Mouse (Mus musculus) yolk sac, embryonic 10.5 days (tissue): ENCODE data around the gene Sos2.

Experiments
- DNase-seq: peaks from one replicate; pipeline ENCODE4 v3.0.0-alpha.2; 2017; ENCODE audit warnings: low spot score

The Sos2 gene

DNA sequence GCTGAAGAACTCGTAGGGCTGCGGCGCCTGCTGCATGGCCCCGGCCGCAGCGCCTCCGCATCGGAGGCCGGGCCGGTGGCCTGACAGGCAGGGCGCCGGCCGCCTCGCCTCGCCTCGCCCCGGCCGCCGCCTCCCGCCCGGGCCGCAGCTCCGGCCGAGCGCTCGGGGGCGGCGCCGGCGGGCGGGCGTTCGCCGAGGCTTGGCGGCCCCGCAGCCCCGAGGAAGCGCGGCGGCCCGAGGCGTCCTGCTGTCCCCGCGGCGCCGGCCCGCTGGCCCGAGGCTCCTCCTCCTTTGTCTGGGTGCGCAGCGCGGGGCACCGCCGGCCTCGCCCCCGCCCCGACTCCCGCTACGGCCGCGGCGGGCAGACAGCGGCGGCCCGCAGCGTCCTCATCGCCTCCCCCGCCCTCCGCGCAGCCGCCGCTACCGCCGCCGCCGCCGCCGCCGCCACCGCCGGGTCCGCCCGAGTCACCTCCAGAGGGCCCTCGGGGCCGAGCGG lies at the start of gene Sos2:
Gene Sos2 (minus strand): TSS at position 287 of the 496 bp plus-strand sequence.
- DNase-seq = no peak

DNA sequence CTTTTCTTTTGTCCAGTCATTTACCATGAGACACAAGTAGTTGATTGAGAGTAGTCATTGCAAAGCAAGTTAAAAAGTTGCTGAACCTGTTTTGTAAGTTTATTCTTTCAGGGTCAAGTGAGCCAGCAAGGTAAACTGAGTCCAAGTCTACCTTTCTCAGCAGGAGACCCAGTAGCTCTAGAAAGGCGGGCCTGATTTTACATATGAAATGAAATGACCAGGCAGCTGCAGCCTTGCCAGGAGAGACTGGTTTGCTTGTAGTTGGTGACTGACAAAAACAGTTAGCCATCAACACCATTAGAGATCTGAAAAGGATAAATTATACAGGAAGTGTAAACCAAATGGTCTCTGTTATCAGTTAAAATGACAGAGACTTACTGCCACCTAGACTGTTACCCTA lies 48.7 kb upstream of the Sos2 start:
- no peak for DNase-seq

DNA sequence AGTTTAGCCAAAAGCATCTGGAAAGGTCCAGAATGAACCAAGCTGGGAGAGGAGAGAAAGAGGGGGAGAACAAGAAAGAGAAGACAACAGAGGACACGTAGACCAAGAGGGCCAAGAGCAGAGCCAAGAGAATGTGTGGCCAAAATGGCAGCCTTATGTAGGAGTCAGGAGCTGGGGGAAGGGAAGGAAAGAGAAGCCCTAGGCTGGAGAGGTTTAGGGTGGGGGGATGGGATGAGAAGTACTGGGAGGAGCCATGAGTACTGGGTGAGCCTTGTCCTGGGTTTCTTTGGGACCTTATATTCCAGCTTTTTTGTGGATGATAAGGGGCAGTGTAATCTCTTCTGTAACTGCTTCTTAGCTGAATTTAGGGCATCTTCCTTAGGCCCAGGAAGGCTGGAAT lies 47.6 kb upstream of the Sos2 start:
- DNase-seq = no peak

DNA sequence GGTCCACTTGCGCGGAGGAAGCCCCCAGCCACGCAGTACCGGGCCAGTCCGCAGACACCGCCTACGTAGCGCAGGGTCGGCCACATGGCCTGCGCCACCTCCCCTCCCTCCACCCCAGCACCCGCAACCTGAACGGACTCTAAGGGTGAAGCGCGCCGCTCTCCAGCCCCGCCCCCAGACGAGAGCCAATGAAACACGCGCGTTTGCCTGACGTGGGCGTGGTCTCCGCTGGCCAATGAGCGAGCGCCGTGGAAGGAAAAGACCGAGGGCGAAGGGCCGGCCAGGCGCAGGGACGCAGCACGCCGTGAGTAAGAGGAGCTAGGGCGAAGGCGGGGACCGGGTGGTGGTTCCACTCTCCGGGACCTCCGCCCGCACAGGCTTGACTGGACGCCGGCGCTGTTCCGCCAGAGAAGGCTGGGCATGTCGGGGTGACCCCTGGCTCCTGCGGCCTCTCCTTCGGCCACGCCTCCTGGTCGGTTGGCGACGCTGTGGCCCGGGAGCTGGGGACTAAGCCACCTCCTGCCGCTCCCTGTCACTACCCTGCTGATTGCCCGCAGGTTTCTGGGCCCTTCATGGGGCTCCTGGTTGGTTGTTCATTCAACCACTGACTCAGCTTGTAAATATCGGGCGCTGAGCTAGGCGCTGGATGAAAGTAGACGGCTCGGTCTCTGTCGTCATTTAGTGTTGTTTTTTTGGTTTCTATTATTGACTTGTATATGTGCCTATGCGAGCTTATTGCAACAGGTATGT lies 43.2 kb upstream of the Sos2 start, which contains the start of the genes L2hgdh and Atp5s:
Gene L2hgdh (minus strand): TSS at position 163 of the 750 bp plus-strand sequence.
Gene Atp5s (plus strand): TSS at position 240 of the 750 bp plus-strand sequence.
- DNase-seq = peak; percentile 98

DNA sequence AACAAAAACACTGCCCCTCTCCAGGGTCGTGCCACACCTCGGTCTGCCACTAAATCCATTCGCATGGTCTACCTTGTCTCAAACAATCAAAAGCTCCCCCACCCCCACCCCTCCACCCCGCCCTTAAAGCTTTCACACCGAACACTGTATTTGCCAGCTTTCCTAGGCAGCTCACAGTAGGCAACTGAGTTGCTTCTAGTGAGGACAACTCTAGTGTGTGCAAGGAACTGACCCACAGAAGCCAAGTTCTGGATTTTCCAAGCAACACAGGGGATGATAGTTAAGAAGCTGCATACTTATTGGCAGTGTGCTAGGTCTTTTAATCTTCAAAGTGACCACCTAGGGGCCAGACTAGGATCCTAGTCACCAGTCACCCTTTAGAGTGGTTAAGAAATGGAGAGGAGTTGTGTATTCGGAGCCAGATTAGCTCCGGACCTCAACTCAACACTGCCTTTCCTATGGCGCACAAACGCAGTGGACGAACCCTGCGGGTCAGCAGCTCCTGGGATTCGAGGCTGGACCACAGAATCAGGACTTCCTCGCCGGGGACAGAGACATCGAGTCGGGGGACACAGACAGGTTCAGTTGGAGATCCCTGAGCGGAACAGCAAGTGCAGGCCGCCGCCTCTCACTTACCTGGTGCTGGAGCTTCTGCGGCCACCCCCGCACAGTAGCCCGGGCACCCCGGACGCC lies 42.5 kb upstream of the Sos2 start:
- no peak for DNase-seq

DNA sequence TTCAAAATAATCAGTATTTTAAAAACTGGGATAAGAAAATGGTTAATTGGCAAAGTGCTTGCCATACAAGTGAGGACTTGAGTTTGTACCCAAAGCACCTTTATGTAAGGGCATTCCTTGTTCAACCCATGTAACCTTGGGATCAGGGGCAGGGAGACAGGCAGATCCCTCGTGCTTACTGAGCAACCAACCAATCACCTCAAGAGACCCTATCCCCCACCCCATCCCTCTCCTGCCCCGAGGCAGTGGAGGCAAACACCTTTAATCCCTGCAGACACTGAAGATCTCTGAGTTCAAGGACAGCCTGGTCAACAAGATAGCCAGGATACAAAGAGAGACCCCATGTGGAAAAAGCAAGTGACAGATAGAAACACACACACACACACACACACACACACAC lies 41.7 kb upstream of the Sos2 start:
- no peak for DNase-seq

DNA sequence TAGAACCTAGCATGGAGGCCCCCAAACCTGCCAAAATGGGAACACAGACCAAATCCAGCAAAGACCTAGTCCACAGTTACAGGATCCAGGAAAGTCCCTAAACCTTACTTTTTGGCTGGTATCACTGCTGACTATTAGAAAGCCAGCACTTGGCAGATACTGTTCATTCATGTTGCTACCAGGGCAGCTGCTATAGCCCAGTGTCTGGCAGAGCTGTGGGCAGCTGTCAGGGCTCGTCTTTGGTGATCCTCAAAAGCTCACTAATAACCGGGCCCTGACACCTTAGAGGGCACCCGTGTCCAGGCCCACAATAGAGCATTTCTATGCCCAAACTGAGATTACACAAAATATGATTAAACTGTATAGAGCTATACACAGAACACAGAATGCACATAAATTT lies 41.2 kb upstream of the Sos2 start:
- no peak for DNase-seq

DNA sequence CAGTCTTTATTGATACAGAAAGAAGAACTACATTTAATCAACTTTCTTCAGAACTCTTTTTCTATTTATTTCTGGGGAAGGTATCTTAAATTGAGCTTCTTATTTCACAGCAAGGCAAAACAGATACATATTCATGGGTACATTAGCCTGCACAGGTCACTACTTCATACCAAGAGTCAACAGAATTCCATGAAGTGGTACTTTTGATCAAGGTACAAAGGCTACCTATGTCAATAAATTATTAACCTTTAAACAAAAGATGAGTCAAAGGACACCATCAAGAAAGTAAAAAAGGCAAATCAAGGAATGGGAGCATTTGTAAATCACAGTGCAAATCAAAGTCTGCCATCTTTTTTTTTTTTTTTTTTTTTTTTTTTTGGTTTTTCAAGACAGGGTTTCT lies 32.0 kb upstream of the Sos2 start:
- DNase-seq = no peak

DNA sequence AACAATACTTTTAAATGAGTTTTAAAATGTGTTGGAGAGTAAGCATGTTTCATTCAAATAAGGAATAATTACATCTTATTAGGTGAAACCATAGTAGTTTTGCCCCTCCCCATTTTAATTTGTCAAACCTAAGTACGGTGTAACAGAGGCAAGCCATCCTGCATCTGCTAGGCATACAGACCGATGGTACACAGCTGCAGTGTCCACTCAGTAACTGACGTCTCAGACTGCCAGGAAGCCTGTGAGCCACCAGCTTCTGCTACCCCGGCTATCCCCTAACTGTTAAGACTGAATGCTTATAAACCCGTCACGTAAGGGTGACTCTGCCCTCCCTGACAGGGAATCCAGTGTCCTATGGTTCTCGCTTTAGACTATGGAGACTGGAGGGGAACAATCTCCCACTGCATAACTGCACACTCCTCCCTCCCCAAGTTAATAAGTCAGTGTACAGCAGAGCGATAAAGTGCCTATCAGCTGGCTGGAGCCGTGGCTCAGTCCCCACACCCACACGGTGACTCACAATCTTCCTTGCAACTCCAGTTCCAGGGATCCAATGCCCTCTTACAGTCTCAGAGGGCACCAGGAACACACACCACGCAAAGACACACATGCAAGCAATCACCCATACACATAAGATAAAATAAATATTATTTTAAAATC lies 23.3 kb upstream of the Sos2 start:
- no peak for DNase-seq

DNA sequence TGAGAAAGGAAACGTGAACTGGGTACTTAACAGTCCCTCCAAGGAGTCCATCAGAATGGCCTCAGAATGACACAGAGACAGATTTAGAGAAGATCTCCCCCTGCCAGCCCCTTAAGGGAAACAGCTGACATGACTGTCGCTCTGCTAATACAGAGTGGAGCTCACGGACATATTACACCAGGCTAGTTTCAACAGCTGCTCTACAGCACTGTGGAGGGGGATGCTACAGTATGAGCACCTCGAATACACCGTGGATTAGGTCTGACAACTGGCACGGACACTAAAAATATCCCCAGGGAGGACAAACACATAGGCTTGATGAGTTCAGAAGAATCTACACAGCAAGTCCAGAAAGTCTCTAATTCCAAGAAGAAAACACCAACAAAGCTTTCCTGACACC lies 16.7 kb upstream of the Sos2 start:
- DNase-seq = no peak

DNA sequence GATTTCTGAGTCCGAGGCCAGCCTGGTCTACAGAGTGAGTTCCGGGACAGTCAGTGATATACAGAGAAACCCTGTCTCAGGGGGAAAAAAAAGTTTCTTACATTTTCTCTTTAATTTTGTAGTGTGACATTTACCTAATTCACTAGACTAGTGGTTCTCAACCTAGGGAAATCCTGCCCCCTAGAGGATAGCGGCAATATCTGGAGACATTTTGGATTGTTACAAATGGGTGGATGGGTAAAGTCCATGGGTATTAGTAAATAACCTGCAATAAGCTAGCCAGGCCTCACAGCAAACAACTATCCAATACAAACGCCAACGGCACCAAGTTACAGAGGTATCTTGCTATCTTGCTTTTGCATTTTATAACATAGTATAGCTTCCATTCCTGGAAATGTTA lies 15.1 kb upstream of the Sos2 start:
- peak; percentile 24 for DNase-seq

DNA sequence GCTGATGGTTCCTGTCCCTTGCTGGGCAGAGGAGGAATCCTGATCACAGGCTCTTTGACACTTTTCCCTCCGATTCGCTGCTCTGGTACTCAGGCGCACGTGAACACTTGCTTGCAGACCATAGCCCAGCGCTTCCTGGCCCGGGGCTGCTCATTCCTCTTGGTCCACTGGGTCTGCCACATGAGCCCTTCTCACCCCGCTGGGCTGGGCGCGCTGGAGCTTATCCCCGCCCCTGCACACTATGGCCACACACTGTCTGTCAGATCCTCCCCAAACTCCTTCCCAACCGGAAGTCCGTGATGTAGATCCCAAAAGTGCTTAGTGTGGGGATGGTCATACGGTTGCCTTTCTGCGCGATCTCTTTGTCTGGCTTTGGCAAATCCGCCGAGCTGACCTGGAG lies 11.8 kb upstream of the Sos2 start:
- no peak for DNase-seq

DNA sequence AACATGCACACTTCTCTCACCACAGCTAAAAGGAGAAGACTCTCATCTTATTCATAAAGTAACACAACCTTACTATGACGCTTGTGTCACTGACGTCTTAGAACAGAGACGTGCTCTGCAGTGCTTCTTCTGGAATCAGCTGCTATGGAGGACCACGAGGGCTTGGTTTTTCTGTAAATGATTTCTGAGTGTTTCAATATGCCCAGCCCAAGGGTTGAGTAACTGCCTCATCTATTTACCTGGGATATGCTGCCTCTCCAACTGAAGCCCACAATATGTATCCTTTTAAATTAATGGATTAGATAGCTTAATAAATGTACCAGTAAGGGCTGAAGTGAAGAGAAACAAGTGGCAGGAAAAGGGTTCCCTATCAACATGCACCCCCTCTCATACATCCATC lies 9.1 kb upstream of the Sos2 start:
- no peak for DNase-seq

DNA sequence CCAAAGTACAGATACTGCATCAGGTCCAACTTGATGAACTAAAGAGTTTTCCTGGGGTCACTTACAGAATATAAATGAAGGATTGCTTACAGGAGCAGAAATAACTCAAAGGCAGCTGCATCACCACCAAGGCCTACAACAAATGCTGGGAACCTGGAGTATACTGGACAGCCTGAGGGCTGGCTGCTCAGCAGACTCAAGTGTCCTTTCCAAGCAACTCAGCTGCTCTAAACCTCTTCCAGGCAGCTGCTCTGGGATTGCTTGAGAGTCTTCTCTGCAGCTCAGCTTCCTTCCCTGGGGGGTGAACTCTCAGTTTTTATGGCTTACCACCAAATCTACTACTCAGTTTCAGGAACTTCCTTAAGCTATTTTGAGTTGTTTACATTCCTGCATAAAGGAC lies 7.4 kb upstream of the Sos2 start:
- no peak for DNase-seq

DNA sequence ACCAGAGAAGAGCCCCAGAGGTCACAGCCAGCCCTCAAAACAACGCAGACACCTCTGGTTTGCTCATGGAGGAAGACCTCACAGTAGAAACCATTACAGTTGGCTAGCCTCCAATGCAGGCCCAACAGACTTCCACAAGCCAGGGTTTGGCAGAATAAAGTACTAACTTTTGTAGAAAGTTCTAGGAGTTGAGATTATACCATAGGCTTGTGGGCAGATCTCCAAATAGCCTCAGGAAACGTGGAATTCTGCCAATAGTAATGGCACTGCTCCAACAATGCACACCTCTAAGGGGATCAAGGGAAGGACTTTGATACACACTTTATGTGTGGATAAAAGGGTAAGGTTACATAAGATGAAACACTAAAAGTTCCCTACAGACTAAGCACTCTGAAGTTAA lies 6.7 kb upstream of the Sos2 start:
- no peak for DNase-seq

DNA sequence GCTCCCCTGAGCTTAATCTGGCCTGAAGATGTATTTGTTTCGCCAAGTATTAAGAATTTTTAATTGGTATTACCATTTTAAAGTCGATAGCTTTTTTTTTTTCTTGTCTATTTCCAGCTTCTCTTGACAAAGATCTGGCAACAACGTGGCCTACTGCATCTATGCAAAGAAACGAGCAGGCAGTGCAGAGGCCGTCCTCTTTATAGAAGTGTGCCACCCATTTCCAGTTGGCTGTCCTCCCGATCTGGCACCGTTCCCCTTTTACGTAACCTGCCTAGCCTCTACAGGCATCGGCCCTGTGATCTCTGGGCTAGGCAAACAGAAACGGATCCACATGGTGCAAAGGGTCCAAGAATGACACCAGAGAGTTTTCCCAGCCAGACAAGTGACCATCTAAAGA lies 1.9 kb upstream of the Sos2 start:
- DNase-seq = no peak

DNA sequence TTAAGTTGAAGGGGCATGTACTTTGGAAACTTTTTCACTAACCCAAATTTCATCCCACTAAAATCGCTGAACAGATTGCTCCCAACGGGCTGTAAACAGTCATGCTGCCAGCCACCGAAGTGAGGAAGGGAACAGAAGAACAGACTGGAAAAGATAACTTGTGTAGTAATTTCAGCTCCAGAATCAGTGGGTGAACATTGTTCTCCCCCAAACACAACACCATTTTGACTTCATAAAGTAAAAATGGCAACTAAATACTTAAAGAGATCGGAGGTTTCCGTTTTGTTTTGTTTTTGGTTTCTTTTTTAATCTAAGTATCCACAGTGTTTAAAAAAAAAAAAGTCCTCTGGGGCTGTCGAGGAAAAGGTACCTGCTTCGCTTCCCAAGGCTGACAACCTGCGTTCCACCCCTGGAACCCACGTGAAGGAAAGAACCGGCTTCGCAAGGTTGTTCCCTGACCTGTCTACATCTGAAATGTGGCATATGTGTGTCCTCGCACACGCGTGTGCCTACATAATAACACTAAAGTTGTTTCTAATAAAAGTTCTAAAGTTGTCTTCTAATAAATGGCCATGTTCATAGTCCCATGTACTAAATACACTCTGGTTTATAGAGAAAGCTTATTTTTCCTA lies 1.3 kb upstream of the Sos2 start:
- DNase-seq = no peak

DNA sequence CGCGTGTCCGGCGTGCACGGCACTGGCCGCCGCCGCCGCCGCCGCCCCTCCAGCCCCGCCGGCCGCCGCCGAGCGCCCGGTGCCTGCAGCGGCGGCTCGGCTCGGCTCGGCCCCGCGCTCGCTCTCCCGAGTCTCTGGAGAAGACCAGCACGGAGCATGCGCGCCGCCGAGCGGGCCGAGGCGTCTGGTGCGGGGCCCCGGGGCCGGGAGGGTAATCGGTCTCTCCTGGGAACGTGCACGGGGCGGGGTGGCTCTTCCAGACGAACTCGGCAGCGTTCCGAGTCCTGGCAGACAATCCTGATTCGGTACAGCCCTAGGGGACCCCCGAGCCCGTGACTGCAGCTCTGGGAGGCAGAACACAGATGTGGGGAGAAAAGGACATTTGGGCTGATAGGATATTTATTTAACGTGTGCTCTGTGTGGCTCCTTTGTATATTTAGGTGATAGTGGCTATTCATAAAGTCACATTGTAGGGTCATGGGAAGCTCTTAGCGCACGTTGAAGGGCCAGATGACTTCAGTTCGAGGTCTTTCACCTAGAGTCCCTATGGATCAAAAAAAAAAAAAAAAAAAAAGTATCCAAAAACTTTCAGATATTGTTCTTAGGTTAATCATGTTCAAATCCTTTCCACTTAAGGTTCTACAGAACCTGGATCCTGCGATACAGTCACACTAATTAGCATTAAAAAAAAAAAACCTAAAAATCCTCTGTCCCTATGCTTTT lies 574 bp upstream of the Sos2 start:
- peak; percentile 84 for DNase-seq

DNA sequence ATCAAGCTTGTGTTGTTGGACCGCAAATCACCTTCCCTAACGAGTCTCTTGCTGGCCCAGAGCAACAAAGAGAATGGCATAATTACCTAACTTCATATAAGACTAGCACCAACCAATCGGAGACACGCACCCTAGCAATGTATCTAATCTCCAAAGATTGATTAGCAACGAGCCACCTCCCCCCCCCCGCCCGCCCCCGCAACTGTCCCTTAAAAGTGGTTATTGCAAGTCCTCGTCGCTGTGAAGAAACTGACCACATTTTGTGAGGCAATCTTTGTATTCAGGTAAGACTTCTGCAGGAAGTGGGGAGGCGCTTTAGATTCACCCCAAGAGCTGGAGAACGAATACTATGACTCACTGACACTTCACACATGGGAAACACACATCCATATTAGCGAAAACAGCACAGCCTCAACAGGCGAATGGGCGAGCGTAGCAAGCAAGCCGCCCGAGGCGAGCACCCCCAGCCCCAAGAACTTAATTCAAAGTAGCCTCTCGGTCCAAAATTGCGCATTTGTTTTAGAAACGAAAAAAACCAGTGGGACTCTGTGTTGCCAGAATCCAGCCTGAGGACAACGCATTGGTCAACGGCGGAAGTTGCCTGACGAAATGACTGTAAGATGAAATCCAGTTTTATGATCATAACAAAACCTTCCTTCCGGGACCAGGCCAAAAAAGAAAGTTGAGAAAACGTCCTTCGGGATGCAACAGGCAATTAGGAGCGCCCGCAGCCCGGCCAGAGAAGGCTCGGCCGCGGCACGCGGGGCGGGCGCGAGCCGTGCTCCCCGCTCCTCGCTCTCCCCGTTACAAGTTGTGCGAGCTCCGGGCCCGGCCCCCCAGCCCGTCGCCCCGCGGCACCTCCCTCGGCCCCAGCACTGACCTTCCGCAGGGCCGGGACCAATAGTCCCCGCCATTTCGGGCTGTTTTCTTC lies 752 bp downstream of the Sos2 start:
- peak; percentile 61 for DNase-seq

DNA sequence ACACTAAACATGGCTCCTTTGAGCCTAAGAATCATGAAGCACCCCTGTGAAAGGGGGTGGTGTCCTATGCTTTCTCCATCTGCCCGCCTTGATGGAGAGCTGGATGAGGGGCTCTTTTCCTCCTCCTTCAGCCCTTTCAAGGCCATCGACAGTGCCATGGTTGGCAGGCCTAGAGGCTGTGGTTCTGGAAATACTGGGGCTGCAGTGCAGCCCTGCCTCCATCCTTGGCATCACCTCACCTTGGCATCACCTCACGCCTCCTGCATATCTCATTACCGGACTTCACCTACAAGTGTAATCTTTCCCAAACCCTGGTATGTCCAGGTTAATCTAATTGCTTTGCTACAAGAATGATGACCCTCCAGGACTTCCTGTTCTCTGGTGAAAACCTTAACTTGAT lies 5.5 kb downstream of the Sos2 start:
- DNase-seq = no peak
